Mouse (Mus musculus) stomach, embryonic 16.5 days (tissue): Measurements from ENCODE around the gene Vax2. TPM values are rescaled to one million over a fixed set of nuclear protein-coding genes. Genes with fewer than 3 reads are reported as not detected.
A peak's percentile ranks its signal among the peaks of the same experiment; 100 is the strongest.

Experiments
- ATAC-seq: fragments of 200-750 bp; cut with Nextera tagmentation; 2 replicates; pipeline ENCODE4 v1.8.0; 2017; ENCODE audit warnings: moderate number of reproducible peaks, moderate TSS enrichment; ENCODE audit not compliant: insufficient read depth, low FRiP score
- H3K27ac ChIP-seq: fragments of 300-500 bp; sonication (generic); 2 replicates; pipeline ENCODE4 v1.5.1; 2014; ENCODE audit warnings: low read length
- H3K27me3 ChIP-seq: fragments of 300-500 bp; sonication (generic); 2 replicates; pipeline ENCODE4 v1.6.1; 2014; ENCODE audit warnings: low read length, control low read depth, mixed read lengths; ENCODE audit not compliant: control insufficient read depth, insufficient read depth
- H3K36me3 ChIP-seq: fragments of 300-500 bp; sonication (generic); 2 replicates; pipeline ENCODE4 v1.6.1; 2014; ENCODE audit warnings: low read length; ENCODE audit not compliant: control insufficient read depth, insufficient read depth
- H3K4me1 ChIP-seq: fragments of 300-500 bp; sonication (generic); 2 replicates; pipeline ENCODE4 v1.6.1; 2014; ENCODE audit warnings: low read length, control low read depth, mixed read lengths; ENCODE audit not compliant: control insufficient read depth, insufficient read depth
- H3K4me2 ChIP-seq: fragments of 300-500 bp; sonication (generic); 2 replicates; pipeline ENCODE4 v1.6.1; 2014; ENCODE audit warnings: low read depth, low read length, mixed read lengths
- H3K4me3 ChIP-seq: fragments of 300-500 bp; sonication (generic); replicated peaks from 2 replicates; pipeline ENCODE4 v1.5.1; 2014; ENCODE audit warnings: mild to moderate bottlenecking, low read length
- H3K9ac ChIP-seq: fragments of 300-500 bp; sonication (generic); 2 replicates; pipeline ENCODE4 v1.6.1; 2014; ENCODE audit warnings: low read length
- H3K9me3 ChIP-seq: fragments of 300-500 bp; sonication (generic); replicated peaks from 2 replicates; pipeline ENCODE4 v1.6.1; 2016; ENCODE audit warnings: low read length, control low read depth; ENCODE audit not compliant: control insufficient read depth
- WGBS: fragments of 180-500 bp; shearing (Covaris S2); extraction: QIAGEN DNeasy Blood & Tissue Kit; methylation state at CpG from one replicate; pipeline ENCODE4 v1.1.7; 2014; 5-methylcytosine and 5-hydroxymethylcytosine counted together
- polyA plus RNA-seq: library from polyadenylated mRNA; unstranded; fragments of >200 nt; fragmentation: Nextera tagmentation; extraction: Ambion mirVana; gene quantifications from 2 replicates; pipeline ENCODE4 v1.2.1, GENCODE M21; 2015

The Vax2 gene
- polyA plus RNA-seq, 1 experiment from 2014 or later: not detected

- H3K9ac ChIP-seq: no peak overlapping the region
- ATAC-seq: no peak
- H3K4me3 ChIP-seq: no peak overlapping the region
- peaks cover 5% of the 10 kb centered on the region; the same call in 1 of the 2 replicates for H3K4me1 ChIP-seq
- H3K36me3 ChIP-seq: no peaks in the 10 kb centered on the region
- H3K9me3 ChIP-seq: no peaks in the 10 kb centered on the region
- peaks cover 87% of the 10 kb centered on the region for H3K27me3 ChIP-seq
- WGBS: 20% methylated on average over 5 of the region's 5 CpGs
- no peak overlapping the region for H3K27ac ChIP-seq
- no peak overlapping the region for H3K4me2 ChIP-seq
These were observed 6.4 kb upstream of the Vax2 start for GRCm38 (mm10) chr6:83704701-83705100.

- H3K36me3 ChIP-seq: no peaks in the 10 kb centered on the region
- no peak overlapping the region for H3K4me3 ChIP-seq
- no peaks in the 10 kb centered on the region for H3K9me3 ChIP-seq
- no peak for ATAC-seq
- H3K27ac ChIP-seq: no peak overlapping the region
- 8% methylated on average over 6 of the region's 6 CpGs for WGBS
- no peak overlapping the region for H3K9ac ChIP-seq
- H3K4me1 ChIP-seq: peaks cover 11% of the 10 kb centered on the region; the same call in 1 of the 2 replicates
- H3K27me3 ChIP-seq: peaks cover 95% of the 10 kb centered on the region
- no peak overlapping the region for H3K4me2 ChIP-seq
These were observed 3.1 kb upstream of the Vax2 start for GRCm38 (mm10) chr6:83707738-83708510.

GRCm38 (mm10) chr6:83710361-83711066 lies 550 bp upstream of the Vax2 start:
- Histone ChIP-seq H3K36me3 (no peaks in the 10 kb centered on the region), H3K4me2 (peak overlapping the region; percentile 61), H3K4me1 (peaks cover 16% of the 10 kb centered on the region; the same call in 1 of the 2 replicates), H3K9me3 (no peaks in the 10 kb centered on the region), H3K4me3 (peak overlapping the region; percentile 44), H3K27me3 (peaks cover 97% of the 10 kb centered on the region), H3K27ac (no peak overlapping the region), H3K9ac (no peak overlapping the region)
- ATAC-seq: peak; percentile 68; the same call in 1 of the 2 replicates
- WGBS: under 1% methylated on average over 32 of the region's 32 CpGs

- H3K9ac ChIP-seq: no peak overlapping the region
- H3K4me2 ChIP-seq: peak overlapping the region; percentile 61
- H3K4me1 ChIP-seq: peaks cover 16% of the 10 kb centered on the region; the same call in 1 of the 2 replicates
- no peaks in the 10 kb centered on the region for H3K36me3 ChIP-seq
- peaks cover 95% of the 10 kb centered on the region for H3K27me3 ChIP-seq
- no peaks in the 10 kb centered on the region for H3K9me3 ChIP-seq
- H3K4me3 ChIP-seq: peak overlapping the region; percentile 44
- no peak for ATAC-seq
- H3K27ac ChIP-seq: no peak overlapping the region
- WGBS: 3% methylated on average over 45 of the region's 45 CpGs
These were observed 836 bp downstream of the Vax2 start for GRCm38 (mm10) chr6:83711725-83712475.

- Histone ChIP-seq H3K36me3 (no peaks in the 10 kb centered on the region), H3K9ac (no peak overlapping the region), H3K4me3 (no peak overlapping the region), H3K27ac (no peak overlapping the region), H3K27me3 (peaks cover 95% of the 10 kb centered on the region), H3K4me2 (no peak overlapping the region), H3K4me1 (peaks cover 16% of the 10 kb centered on the region; the same call in 1 of the 2 replicates), H3K9me3 (no peaks in the 10 kb centered on the region)
- 3% methylated on average over 12 of the region's 12 CpGs for WGBS
- no peak for ATAC-seq
These were observed 2.4 kb downstream of the Vax2 start for GRCm38 (mm10) chr6:83713271-83714136.

- WGBS: 3% methylated on average over 34 of the region's 34 CpGs
- ATAC-seq: no peak
- no peaks in the 10 kb centered on the region for H3K9me3 ChIP-seq
- peaks cover 16% of the 10 kb centered on the region; the same call in 1 of the 2 replicates for H3K4me1 ChIP-seq
- no peak overlapping the region for H3K9ac ChIP-seq
- no peak overlapping the region for H3K4me2 ChIP-seq
- no peak overlapping the region for H3K4me3 ChIP-seq
- H3K27ac ChIP-seq: no peak overlapping the region
- peaks cover 93% of the 10 kb centered on the region for H3K27me3 ChIP-seq
- H3K36me3 ChIP-seq: no peaks in the 10 kb centered on the region
These were observed 3.4 kb downstream of the Vax2 start for GRCm38 (mm10) chr6:83714221-83715123.

GRCm38 (mm10) chr6:83715461-83716196 lies 4.6 kb downstream of the Vax2 start:
- Histone ChIP-seq H3K4me3 (no peak overlapping the region), H3K4me1 (peaks cover 16% of the 10 kb centered on the region; the same call in 1 of the 2 replicates), H3K9me3 (no peaks in the 10 kb centered on the region), H3K4me2 (no peak overlapping the region), H3K9ac (no peak overlapping the region), H3K36me3 (no peaks in the 10 kb centered on the region), H3K27me3 (peaks cover 90% of the 10 kb centered on the region), H3K27ac (no peak overlapping the region)
- WGBS: 6% methylated on average over 30 of the region's 30 CpGs
- ATAC-seq: no peak
